Mouse (Mus musculus): ENCODE data around the gene Sept12.

Sept12 gene

DNA sequence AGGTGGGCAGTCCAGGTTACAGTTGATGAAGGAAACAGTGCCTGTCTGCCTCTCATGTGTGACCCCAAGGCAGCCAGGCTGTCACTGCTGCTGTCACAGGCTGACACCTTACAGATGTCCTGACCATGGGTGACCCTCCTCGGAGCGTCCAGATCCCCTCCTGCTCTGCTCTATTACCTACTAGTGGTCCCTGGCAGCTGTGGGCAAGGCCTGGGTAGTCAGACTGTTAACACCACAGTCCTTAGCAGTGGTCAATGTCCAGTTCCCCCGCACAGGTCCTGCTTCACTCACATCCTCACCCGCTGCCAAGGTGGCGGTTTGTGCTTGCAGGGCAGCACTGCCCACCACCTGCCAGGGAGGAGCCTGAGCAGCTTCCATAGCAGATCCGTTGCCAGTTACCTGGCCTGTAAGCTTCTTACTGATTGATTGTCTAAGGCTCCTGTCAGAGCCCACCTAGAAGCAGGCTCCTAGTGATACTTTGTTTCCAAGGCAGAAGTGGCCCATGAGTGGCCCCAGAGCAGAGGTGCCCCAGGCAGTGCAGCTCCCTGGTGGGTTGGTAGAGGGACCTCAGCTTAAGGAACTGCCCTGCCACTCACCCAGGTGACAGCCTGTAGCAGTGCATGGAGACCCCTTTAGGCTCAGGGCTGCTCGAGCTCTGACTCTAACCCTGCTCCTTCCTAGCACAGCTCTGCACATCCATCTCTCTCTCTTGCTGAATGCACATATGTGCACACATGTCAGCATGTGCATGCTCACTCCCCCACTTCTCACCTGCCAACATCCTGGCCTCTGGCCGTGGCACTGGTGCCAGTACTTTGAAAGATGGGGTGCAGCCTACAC lies 60.1 kb downstream of the Sept12 start:
- DNase-seq (ENCODE audit: low spot score), result no peak

All from lung, postnatal 25 days (tissue).